Mouse (Mus musculus) forelimb bud, embryonic 11.5 days (tissue): ENCODE data around the gene Ddx19a.
"Not testable (repeated sequence)": the region's sequence is repeated elsewhere in the genome, so short reads cannot be mapped to it uniquely, and the experiment has no call there.

Source experiments
- DNase-seq: peaks from one replicate; pipeline ENCODE4 v3.0.0-alpha.2; 2012; ENCODE audit warnings: low read depth, low spot score

Gene Ddx19a

DNA sequence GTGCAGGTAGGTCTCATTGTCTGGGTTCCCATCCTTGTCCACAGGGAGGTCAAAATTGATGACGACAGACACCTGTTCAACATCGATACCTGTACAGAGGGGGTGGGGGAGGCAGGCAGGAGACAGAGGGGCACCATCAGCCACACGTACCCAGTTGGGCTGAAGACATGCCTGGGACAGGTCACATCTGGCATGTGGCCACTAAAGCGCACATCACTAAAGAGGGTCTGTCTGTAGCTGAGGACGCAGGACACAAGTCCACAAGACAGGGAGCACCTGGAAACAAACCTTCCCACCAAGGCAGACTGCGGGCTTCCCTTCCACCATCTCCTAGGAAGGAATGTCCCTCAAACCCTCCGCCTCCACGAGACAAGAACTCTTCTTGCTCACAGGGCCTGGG lies 21.1 kb downstream of the Ddx19a start:
- DNase-seq, result not testable (repeated sequence)

DNA sequence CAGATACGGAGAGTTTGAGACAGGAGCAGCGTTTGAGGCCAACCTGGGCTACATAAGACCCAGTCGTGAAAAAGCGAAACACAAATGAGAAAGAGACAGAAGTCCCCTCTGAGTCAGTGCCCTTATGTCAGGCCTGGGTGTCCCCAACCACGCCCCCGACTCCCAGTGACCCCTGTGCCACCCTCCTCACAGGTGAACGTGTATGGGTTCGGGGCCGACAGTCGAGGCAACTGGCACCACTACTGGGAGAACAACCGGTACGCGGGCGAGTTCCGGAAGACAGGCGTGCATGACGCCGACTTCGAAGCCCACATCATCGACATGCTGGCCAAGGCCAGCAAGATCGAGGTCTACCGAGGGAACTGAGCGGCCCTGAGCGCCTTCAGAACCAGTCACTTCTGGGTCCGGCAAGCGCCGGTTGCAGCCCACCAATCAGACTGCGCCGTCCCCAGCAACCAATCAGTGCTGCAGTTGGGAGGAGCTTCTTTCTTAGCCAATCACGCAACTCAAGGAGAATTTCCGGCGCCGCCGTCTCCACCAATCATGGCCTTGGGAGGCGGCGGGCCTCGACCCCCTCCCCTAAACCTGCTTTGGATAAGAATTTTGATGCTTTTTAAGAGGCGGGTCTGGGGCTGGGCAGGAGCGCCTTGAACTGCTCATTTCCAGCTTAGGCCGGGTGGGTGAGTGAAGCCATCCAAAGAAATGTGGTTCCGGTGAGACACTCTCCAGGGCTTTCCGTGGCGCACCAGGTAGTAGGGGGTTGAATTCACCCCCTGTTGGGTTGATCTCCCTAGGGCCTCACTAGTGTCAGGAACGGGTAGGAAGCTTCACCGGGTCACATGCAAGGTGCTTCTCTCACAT lies 27.5 kb downstream of the Ddx19a start:
- DNase-seq, result peak; percentile 95

DNA sequence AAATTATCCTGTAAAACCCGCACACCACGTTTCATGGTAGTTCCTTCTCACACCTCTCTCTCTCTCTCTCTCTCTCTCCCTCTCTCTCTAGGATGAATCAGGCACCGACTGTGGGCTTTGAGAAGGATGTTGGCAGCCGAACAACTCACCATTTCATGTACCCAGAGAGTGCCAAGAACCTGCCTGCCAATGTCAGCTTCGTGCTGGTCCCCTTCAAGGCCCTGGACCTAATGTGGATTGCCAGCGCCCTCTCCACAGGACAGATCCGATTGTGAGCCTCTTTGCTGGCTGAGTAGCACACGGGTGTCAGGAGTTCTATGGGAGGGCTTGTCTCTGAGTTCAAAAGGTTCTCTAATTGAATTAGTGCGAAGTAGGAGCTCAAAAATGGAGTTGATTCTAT lies 30.3 kb downstream of the Ddx19a start:
- DNase-seq, result no peak

DNA sequence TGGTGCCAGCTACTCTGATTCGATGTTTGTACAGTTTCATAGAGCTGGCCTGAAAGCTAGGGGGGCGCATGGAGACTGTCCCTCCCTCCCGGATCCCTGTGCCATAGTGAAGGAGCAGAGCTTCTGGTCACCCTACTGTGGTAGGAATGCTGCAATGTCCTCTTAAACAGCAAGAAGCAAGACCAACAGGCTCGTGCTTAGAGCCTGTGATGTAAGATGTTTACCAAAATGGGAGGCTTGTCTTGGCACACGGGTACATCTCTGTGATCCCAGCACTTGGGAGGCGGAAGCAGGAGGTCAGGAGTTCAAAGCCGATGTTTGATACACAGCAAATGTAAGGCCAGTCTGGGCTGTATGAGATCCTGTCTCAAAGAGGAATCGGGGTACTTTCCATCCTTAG lies 31.0 kb downstream of the Ddx19a start:
- DNase-seq, result no peak

DNA sequence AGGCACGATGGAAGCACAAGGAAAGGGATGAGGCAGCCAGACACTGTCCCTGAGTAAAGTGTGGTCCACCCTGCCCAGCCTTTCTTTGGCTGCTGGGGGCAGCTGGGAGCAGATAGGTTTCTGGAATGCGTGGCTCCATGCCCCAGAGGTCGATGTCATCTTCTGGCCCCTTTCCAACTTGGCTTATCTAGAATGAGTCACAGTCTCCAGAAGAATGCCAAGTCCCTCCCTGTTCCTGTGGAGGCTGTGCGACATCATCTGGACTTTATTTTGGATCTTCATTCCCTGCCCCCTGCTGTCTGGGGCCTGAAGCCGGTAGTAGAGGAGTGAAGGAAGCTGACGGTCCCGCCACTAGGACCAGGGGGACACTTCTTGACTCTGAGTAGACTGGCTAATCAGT lies 32.0 kb downstream of the Ddx19a start:
- DNase-seq, result no peak

DNA sequence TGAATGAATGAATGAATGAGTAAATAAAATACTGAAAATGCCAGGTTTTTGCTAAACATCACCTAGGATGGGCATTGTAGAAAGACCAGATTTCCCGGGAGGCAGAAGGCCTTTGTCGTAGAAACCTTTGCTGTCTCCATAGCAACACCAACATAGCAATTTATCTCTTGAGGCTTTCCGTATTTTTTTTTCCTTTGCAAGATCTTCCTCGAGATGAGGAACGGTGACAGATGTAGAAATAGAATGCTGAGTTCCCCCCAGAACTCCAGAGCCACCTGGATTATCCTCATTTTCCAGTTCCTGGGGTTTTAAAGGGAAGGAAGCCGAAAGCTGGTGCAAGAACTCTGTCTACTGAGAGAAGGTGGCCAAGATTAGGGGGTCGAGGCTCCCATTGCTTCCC lies 32.9 kb downstream of the Ddx19a start:
- no peak for DNase-seq

DNA sequence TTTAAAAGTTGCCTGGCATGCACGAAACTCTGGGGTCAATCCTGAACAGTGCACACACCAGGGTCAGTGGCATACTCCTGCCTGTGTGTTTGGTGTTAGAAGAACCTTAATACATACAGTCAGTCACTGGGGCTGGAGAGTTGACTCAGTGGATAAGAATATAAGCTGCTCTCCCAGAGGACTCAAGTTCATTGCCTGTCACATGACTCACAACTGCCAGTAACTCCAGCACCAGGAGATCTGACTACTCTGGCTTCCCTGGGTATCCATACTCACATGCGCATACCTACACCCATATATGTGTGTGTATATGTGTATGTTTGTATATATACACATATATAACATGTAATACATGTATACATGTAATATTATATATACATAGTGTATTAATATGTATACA lies 34.5 kb downstream of the Ddx19a start:
- no peak for DNase-seq

DNA sequence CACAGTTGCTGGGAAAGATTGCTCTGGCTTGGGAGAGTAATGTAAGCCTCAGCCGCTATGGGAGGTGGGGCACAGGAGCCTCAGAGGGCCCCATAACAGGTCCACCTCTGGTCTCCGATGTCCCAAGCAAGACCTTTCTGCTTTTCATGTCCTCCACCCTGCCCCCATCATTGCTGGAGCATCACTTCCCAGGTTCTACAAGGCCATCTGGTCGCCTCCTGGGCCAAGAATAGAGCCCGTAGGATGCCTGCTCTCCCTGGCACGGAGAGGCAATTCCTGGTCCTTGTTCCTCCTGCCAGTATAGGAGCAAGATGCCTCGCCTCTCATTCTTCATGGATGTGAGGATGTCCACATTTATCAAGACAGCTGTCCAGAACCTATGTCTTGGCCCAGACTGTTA lies 37.7 kb downstream of the Ddx19a start:
- no peak for DNase-seq

DNA sequence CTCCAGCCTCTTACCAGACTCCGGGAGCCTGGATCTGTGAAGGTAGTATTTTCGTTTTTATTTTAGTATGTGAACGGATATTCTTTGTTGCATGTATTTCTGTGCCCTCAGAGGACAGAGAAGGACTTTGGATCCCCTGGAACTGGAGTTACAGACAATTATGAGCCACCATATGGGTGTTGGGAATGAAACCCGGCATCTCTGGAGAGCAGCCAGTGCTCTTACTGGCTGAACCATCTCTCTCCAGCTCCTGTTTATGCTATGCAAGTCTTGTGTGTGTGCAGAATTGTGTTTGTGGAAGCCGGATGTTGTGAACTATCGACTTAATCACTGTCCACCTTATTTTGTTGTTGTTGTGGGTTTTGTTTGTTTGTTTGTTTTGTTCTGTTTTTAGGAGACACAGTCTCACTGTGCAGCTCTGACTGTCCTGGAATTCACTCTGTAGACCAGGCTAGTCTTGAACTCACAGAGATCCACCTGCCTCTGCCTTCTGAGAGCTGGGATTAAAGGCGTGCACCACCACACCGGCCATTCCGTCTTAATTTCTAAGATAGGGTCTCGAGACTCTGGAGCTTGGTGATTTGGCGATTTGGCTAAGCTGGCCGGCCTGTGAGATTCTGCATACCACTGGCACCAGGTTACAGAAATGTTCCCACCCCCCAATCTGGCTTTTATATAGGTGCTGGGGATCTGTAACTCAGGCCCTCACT lies 38.4 kb downstream of the Ddx19a start:
- no peak for DNase-seq

DNA sequence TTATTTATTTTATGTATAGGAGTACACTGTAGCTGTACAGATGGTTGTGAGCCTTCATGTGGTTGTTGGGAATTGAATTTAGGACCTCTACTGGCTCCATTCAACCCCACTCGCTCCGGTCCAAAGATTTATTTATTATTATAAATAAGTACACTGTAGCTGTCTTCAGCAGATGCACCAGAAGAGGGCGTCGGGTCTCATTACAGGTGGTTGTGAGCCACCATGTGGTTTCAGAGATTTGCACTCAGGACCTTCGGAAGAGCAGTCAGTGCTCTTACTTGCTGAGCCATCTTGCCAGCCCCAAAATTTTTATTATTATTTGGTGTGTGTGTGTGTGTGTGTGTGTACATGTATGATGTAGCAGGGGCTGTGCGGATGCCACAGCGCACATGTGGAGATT lies 39.0 kb downstream of the Ddx19a start:
- not testable (repeated sequence) for DNase-seq

DNA sequence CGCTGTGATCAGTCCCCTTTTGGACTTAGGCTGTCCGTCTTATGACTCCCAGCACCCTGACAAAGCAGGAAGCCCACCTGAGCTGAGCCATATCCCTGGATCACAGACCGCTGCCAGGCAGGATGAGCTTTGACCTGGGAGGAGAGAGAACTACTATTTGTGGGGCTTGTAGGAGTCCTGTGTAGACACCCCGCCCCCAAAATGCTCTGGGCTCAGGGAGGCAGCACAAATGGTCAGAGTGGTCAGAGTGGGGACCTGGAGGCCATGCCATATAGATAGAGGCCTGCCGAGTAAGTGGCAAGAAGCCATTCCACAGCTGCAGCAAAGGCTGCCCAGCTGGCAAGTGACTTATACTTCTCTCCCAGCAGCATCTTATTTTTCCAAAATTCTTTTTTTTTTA lies 39.5 kb downstream of the Ddx19a start:
- no peak for DNase-seq

DNA sequence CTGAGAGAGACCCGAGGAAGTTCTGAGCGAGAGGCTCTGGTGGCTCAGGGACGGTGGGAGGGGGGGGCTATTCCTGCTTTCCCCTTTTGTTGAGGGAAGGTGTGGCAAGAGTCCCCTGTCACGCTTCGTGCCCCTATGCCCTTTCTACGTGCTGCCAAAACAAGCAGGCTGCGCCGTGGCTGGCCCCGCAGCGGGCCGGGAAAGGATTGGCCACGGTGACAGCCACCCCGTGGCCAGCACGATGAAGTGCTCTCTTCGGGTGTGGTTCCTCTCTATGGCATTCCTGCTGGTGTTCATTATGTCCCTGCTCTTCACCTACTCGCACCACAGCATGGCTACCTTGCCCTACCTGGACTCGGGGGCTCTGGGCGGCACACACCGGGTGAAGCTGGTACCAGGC lies 40.1 kb downstream of the Ddx19a start:
- DNase-seq, result no peak

DNA sequence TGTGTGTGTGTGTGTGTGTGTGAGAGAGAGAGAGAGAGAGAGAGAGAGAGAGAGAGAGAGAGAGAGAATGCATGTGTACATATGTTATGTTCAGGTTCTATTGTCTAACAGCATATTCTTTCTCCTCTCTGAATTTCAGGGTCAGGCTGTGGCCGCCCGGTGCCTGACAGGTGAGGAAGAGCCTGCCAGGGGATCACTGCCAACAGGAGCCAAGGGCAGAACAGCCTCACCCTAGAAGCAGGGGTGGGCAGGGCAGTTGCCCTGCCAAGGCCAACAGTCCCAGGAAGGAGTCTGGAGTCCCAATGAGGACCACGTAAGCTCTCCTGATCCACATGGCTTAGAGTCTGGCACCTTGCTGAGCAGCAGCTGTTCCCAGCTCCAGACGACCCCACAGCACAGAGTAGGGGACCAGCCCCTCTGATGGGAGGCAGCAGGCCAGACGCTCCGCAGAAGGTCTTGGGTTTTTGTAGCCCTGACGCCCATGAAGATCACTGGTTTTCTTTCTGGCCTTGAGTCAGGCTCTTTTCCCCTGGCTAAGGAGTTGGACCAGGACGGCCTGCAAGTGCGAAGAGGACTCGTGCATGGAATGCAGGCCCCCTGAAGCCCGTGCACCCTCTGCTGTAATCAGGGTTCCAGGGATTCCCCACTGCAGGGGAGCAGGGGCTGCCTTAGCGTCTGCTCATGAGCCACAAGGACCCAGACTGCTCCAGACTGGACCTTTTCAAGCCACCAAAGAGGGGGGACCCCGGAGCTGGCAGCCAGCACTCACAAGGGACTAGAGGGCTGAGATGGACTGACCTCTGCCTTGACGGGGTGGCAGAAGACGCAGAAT lies 40.8 kb downstream of the Ddx19a start:
- DNase-seq, result no peak

DNA sequence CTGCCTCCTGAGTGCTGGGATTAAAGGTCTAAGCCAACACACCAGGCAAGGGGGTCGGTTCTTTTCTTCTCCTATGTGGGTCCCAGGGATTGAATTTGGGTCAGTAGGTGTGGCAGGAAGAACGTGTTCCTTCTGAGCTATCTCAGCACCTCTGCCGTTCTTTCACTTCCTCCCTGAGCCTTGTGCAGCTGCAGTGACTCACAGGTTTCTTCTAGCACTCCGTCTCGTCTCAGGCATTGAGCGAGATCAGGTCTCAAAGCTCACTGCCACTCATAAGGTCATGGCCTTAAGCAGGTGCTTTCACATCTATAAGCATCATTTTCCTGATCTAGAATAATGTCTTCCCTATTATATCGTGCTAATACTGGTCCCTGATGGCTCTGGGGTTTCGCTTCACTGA lies 42.8 kb downstream of the Ddx19a start:
- no peak for DNase-seq

DNA sequence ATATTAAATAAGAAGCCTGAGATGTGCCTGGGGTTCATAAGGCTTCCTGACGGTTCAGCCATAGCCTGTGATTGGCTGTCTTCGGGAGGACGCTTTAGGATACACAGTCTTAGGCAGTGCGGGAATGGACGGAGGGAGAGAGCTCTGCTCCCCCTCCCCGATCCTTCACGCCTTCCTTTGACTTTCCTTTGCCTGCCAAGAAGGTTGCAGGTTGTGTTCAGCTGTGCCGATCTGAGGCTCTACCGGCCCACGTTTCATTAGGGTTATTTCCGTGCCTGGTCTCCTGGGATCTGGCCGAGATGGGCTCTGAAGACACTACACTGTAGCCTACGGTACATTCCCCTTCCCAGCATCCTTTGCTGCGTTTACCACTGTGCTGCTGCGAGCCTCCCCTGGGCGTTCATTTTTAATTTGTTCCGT lies 47.5 kb downstream of the Ddx19a start:
- DNase-seq, result no peak

DNA sequence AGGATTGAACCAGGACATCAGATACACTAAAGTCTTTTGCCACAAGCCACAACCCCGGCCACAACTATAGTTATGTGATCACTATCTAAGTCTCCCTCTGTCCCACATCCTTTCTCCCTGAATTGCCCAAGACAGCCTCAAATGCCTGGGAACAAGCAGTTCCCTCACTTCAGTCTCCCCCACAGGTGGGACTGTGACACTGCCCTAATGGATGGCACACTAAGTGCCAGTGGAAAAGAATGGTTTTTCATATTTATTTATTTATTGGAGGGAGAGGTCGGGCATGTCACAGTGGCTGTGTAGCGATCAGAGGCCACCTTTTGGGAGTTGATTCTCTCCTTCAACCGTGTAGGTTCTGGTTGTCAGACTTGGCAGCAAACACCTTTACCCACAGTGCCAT lies 51.9 kb downstream of the Ddx19a start:
- DNase-seq, result no peak

DNA sequence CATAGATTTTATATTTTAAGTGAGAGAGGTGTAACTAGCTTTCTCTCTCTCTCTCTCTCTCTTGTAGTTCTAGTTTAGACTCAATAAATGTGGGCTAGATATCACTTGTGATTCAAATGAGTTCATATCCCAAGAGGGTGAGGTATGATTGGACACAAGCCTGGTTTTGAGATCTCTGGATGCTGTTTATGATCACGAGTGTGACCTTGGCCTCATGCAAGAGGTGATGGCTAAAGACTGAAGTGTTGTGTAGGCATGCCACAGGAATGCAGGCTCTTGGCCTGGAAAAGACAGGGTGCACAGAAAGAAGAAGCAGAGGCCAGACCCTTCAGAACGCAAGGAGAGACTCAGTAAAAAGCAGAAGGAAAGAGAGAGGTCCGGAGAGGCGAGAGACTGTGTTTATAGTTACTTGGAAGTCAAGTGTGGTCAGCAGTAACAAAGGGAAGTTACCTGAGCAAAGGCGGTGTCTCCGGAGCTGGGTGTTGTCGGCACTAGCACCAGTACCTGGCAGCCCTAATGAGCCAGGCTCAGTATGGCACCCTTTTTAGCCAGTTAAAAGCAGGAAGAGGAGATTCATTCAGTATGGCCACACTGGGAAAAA lies 53.2 kb downstream of the Ddx19a start:
- DNase-seq, result no peak

DNA sequence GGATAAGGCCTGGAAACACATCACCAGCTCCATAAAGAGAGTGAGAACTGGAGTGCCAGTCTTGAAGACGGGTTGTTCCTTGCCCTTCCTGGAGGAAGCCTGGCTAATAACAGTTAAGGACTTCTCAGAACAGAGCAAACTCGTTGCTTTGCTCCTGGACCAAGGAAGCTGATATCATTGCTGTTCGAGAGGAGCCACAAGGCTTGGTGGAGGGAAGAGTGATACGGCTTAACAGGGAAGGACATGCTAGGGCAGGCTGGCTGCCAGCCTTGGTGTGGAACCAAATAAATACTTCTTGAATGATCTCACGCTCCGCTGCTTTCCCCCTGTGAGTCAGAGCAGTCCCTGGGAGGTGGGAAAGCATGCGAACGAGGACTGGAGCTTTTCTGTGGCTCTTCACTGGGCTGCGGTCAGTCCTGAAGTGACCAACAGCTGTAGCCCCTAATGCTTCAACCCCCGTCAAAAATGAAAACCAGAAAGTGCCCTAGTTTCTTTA lies 56.1 kb downstream of the Ddx19a start:
- no peak for DNase-seq

DNA sequence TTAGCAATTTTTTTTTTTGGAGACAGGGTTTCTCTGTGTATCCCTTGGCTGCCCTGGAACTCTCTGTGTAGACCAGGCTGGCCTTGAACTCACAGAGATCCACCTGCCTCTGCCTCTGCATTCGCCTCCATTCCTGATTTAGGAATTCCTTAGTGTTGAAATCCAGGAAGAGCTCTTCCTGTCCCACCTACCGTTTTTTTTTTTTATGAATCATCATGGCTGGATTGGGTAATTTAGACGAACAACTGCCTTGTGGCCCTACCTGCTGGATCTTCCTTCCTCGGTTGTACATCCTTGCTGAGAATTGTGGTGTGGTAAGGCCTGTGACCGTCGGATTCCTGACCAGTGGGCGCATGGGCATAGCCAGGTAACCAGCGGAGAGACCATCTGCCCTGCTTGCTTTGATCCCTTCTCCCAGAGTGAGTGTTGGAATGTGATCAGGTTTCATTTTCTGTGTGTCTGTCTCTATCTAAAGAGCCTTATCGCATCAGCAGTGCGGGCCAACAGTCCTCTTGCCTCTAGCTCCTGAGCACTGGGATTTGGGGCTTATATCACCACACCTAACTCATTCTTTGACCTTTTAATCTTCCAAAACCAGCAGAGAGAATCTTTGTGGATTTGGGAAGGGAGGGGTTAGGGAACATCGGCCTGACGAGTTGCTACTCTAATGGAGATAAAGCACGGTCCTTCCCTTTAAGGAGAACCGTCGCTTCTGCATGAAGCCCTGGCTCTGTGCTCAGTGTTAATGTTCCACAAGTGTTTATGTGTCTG lies 56.7 kb downstream of the Ddx19a start:
- no peak for DNase-seq

DNA sequence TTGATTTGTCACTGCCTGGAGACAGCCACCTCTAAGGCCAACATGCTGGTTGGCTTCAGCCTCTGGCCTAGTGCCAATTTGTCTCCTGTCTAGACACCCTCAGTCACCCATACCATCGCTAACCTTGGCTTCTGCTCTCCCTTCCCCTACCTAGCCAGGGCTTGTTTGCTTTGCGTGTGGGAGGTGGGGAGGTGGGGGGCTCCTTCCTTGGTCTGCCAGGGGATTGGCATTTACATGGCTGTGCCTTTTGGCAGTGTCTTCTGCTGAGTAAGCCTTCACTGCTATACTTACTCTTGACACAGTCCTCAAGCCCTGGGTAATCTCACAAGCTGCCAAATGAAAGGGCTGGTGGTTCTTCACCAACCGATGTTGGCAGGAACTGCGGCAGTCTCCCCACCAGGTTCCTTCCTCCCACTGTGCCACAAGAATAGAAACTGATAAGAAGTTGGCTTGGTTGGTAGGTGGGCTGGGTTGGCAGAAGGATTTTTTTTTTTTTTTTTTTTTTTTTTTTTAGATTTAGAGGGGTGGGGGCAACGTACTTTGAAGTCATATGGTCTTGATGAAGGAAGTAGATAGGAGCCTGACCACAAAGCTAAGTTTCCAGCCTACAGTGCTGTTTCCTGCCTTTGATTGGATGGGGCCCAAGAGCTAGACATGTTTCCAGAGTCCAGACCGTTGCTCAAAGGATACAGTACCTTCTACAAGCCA lies 58.6 kb downstream of the Ddx19a start:
- DNase-seq, result no peak
